Mouse (Mus musculus) urinary bladder, postnatal 25 days (tissue): ENCODE results near the gene Tmem37.

Experiments used
- DNase-seq: peaks from one replicate; pipeline ENCODE4 v3.0.0; 2022; ENCODE audit warnings: low spot score

Gene Tmem37

DNA sequence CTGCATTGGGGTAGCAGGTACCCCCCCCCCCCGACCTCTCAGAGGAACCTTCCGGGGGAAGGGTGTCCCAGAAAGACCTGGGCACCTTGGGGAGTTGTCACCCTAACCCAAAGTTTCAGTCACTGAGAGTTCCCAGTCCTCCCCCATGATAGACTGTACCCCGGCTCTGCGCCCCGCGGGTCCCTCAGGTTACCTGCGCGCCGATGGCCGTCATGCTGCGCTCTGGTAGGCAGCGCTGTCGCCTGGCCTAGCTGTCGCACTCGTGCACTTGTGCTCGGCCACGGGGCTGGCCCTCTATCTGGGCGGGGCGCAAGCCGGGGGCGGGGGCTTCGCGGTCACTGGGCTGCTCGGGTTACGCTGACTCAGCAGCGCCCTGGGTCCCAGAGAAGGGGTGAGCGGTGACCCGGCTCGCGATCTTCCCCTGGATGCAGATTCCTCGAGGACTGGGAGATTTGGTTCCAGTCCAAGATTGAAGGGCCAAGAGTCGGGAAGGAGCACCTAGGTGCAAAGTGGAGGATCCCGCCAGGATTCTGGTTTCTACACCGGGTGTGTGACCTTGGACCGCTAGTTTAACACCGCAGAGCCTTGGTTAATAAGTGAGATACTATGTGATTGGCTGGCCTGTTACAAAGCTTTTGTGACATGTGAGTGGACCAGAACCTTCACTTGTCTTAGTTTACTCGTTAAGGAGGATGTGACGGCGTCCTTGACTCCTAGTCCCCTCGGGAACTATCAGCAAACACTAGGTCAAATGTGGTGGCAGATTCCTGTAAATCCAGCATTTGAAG is at the start of gene Tmem37:
TSS of gene Tmem37 (minus strand) at position 556 of the 788 bp plus-strand sequence.
- peak; percentile 61 for DNase-seq

DNA sequence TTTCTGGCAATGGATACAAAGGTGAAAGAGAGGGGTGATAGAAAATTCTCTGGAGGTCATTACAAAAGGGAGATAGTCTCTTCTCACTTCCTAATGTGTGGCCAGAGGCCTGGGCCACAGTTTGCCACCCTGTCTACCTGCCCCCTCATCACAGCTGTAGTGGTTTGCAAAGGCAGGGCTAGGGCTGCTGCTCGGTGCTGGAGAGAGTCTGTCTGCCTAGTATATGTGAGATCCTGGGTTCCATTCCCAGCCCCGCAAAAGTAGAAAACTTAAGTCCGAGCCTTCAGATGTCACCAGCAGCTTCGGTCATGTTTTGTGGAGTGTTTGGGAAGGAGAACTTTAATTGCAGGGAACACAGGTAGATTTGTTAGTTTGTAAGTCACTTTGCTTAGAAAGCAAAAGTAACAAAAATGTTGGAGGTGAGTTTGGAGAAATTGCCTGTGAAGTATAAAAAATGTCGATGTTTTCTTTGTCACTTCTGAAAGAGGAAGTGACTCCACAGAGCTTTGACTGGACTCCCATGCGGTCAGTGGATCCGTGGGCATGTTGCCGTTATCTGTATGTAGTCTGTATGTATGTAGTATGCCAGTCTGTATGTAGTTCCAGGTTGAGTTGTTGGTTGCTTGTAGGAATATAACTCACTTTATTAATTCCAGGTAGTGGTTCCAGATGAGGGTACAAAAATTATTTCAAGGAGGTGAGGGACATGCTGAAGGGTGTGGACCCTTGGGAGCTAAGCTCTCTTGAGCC is 48.9 kb upstream of the Tmem37 start:
- no peak for DNase-seq

DNA sequence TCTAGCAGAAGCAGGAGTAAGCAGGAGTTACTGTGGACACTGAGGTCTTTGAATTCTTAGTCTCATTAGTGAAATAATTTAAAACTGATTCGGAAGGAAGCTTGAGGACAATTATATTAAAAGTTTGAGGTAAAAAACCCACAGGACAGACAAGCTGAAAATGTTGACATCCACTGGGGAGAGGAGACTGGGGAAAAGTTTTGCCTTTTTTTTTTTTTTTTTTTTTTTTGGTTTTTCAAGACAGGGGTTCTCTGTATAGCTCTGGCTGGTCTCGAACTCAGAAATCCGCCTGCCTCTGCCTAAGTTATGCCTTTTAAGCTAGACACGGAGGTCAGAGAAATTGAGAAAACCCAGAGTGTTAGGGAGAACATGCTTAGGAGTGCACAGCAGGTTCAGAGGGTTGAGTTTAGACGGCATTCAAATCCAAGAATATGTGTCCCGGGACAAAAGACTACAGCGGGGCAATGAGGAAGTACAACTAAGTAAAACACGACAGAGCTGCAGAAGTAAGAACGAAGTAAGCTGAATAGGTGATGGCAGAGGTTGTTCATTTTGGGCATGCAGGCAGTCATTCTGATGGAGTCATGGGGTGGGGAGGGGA is 48.2 kb upstream of the Tmem37 start:
- no peak for DNase-seq

DNA sequence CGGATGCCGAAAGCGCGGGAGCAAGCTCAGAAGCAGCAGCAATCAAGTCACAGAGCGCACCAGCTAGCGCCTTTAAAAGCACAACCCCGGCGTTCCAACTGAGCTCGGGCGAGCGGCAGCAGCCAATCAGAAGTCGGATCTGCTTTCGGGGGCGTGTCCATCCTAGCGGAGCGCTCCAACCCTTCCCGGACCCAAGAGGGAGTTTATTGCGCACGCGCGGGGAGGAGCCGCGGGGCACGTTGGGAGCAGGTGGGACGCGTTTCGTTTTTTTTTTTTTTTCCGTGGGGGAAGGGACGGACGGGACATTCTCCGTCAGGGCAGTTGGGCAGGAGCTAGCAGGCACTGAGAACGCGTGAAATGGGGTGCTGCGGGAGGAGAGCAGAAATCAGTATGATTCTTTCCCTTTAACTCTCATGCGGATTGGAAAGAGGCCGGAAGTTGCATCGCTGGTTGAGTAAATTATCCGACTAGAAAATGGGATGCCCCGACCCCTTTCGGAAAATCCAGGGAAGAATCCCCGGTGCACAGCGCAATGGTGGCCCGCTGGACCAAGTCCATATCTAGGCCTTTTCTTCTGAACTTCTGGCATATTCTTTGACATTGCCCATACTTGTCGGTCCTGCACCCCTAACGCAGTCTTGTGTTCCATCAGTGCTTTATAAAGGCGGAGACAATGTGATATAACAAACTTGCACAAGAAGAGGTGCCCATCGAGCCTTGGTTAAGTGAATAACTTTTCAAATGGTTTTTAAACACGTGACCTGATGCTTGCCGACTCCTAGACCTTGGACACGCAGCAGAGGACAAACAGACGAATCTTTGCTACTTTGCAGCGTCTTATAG is 47.3 kb upstream of the Tmem37 start, which contains the start of the genes Dbi and 3110009E18Rik:
TSS of gene Dbi (minus strand) at position 110 of the 843 bp plus-strand sequence.
TSS of gene 3110009E18Rik (plus strand) at position 219 of the 843 bp plus-strand sequence.
- DNase-seq, result peak; percentile 95

DNA sequence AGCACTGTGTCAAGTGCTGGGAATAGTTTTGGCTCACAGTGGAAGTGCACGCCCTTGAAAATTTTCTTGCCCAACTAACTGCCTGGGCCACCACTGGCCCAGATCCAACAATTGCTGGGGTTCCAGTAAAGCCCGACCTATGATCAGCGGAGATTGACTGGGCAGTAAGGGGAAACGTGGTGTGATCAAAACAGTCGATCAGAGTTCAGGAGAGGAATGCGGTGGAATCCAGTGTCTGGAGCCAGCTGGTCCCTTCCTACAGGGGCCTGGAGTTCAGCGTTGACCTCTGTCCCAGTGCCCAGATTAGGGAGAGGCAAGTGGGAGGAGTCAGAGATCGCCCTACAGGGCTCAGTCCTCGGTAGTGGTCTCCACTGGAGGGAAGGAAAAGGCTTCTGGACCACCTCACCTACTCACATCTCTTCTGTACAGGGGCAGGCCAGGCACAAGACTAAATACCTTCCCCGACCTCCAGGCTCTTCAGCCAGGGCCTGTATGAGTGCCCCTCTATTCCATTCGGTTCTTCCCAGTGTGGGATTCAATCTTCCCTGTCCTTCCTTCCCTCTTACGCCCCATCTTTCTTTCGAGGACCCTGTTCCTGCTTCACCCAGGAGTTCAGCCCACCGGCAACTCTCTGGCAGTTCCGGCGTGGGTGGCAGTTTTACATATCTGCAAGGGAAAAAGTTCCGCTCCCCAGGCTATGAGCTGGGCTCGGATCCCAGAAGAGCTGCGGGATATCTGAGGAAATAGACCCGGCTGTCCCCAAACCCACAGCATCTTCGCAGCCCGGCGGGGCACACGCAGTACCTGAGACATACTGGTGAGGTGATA is 46.5 kb upstream of the Tmem37 start:
- DNase-seq, result peak; percentile 38

DNA sequence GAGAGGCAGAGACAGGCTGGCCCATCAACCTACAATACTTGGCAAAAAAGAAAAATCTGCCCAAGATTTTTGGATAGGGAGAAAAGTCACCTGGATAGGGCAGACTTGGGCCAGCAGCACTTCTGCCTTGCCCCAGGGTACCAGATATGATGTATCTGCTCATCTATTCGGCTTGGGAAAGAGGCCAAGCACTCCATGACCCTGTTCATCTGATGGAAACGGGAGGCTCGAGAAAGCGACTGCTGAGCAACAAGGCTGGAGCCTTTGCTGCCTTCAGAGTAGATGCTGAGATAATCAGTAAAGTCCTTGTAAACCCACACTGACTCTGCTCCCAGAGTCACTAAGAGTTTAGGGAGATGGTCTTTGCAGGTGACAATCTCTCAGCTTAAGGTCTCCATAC is 45.5 kb upstream of the Tmem37 start:
- no peak for DNase-seq

DNA sequence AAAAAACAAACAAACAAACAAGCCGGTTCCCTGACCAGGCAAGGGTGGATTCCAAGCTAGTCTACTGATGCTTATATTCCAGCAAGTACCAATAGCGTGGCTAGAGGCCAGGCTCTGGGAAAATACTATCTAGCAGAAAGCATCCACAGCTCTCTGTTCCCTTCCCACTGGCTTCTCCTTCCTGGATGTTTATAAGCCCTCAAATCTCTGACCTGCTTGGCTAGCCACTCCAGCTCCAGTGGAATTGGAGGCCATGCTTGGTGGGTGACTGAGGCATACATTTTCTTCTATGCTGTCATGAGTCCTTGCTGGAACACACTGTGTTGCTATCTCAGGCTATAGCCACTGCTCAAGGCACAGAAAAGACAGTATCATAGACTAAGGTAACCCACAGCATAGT is 45.0 kb upstream of the Tmem37 start:
- no peak for DNase-seq

DNA sequence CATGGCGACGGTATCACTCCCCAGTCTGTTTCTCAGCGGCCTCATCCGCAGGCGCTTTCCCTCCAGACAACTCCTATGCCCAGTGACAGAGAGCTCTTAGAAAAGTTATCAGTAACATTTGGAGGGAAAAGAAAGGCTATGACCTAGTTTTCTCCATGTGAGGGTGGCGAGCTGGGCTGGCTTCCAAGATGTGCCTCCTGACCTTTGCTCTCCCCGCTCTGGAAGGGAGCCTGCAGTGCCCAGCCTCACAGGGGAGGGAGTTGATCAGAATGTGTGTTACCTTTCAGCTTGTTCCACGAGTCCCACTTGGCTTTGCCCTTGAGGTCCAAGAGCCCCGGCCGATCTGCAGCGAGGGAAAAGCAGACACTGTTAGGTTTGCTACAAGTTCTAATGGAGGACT is 42.2 kb upstream of the Tmem37 start:
- no peak for DNase-seq

DNA sequence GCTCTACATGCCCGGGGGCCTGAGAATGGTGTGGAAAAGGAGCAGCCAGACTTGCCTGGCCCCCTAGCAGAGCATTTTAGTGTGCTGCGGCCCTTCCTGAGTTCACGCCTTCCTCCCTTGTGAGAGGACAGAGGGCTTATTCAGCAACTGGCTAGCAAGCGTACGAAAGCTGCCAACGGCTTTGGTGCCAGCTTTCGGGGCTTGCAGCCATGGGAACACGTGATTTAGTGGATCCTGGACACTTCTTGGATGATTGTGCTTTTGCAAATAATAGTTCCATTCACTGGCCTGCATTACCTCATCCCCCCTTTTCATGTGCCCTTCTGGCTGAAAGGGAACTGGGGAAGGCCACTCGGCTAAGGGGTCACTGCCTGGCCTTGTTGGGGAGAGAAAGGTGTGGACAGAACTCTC is 41.8 kb upstream of the Tmem37 start:
- no peak for DNase-seq

DNA sequence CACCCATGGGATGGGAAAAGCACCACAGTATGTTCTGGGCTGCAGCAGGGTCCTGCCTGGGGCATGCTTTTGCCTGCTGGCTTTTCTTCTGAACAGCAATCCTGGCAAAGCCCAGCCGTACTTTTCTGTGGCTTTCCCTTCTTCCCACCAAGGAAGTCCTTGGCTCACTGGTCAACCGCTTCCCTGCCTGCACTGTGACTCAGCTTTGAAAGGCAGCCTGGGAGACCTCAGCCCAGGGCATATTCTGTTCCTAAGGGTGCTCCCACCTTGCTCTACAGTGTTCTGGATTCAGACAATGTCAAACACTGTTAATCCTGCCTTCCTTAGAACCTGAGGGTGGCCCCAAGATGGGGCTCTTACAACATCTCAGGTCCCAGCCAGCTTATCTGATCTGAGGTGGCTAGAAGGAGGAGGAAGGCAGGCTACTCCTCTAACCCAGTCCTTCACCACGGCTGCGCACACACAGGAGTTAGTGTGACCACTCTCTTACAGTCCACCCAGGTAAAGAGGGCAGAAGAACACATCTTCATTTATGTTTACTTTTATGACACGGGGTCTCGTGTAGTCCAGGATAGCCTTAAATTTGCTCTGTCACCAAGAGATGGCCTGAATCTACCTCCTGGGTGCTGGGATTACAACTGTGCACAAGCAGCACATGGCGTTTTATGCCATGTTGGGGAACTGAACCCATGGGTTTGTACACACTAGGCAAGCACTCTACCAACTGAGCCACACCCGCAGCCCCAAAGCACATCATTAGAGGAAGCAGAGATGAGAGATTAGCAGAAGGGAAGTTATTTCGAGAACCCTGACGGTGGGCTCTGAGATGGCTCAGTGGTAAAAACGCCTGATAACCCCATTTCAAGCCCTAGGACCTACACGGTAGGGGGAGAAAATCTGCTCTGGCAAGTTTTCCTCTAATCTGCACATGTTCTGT is 38.6 kb upstream of the Tmem37 start:
- no peak for DNase-seq

DNA sequence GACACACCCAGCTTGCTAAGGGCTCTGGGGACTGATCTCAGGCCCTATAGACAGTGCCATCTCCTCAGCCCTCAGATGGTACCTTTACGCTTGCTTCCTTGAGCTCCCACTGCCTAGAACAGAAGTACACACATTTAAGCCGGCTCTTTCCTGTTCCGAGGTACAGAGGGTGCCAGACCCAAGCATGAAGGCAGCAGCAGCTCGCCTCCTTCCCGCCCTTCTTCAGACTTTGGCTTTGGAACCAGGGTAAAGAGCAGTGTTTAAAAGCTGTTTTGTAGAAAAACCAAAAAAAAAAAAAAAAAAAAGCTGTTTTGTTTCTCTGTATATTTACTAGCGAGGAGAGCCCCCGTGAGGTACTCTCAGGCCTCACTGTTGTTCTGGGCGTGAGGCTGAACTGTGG is 37.9 kb upstream of the Tmem37 start:
- DNase-seq, result no peak

DNA sequence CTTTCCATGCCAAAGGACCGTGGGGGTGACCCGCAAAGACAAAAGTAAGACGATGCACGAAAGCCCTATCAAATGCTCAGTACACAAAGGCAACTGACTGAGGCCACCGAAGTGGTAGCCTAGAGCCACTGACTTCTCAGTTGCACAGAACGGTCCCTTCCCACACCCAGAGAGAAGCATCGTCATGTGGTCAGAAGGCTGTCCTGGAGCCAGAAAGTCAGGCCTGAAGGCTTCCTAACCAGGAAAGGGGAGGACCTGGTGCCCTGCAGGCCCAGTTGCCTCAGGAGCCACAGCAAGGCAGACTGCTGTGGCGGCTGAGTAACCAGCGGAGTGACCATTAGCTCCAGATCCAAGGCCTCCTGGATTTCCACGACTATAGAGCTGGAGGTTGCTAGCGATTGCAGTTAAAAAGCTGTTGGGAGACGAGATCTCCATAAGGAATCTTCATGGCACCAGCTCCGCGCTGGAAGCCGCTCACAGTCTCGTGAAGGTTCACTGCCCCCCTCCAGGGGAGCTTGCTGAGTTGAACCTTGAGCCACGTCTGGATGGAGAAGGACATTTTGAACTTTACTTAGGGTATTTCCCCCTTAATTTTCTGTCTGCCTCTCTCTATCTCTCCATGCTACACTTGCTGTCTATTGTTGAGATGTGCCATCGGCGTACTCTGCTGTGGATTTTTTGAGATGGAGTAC is 36.0 kb upstream of the Tmem37 start:
- DNase-seq, result no peak

DNA sequence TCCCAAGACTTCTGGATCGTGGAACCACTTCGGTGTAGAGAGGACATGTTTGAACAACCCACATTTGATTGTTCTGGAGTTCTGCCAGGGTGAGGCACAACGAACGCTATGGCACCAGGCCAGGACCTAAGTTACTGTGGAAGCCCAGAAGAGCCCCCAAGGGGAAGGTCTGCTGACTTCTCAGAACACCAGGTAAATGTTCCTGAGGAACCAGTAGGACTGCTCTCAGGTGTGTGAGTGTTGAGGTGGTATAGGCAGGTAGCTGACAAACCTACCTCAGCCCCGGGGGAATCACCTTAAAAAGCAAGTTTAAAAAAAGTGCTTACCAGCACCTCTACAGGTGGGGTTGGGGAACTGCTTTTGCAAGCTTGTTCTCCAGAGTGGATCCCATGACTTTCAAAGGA is 31.7 kb upstream of the Tmem37 start:
- peak; percentile 43 for DNase-seq

DNA sequence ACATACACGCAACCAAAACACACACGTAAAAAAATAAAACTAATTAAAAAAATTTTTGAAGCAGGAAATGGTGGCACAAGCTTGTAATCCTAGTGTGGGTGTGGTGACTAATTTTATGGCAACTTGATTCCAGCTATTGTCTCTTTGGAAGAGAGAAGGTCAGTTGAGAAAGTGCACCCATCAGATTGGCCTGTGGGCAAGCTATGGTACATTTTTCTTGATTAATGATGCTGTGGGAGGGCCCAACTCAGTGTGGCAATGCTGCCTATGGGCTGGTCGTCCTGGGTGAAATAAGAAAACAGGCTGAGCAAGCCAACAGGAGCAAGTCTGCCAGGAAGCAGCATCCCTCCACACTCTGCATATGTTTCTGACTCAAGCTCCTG is 27.3 kb upstream of the Tmem37 start:
- no peak for DNase-seq

DNA sequence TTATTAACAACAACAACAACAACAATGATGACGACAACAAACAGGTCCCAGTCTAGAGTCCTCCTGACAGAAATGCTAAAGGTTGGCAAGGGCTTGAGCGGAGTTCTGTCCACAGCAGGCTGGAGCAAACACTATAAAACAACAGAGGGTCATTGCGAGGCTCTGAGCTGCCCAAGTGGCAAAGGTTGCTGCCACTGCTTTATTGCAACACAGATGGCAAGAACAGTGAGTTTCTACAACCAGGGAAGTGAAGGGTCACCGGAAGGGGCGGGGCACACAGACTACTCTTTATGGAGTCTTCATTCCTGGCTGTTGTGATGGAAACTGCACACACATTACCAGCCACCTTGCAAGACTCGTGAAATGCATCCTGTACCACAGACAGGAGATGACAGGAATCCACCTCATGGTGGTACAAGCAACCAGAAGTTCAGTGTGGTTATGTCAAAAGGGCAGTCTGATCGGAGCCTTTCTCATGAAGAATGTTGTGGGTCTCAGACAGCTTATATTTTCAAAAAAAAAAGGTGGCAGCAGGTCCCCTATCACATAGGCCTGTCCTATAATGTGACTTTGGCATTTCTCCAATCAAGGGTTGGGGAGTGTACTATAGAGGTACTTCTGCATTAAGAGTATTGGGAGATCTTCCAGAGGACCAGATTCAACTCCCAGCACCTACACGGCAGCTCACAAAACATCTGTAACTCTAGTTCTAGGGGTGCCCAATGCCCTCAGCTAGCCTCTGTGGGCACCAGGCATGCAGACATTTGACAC is 26.8 kb upstream of the Tmem37 start:
- no peak for DNase-seq

DNA sequence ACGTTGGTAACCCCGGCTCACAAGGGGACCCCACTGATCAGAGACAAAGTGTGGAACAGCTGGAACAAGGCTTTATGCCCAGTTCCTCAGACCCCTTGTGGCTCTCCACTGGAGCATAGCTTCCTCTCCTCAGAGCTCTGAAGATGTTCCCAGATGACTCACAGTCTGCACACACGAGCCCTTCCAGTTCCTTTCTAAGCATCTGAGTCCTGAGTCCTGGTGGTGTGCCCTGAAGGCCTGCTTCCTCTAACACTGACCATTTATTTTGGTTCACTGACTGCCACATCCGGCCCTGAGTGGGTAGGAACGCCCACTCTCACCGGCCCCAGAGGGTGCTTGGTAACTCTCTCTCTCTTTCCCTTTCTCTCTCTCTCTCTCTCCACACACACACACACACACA is 25.6 kb upstream of the Tmem37 start:
- no peak for DNase-seq

DNA sequence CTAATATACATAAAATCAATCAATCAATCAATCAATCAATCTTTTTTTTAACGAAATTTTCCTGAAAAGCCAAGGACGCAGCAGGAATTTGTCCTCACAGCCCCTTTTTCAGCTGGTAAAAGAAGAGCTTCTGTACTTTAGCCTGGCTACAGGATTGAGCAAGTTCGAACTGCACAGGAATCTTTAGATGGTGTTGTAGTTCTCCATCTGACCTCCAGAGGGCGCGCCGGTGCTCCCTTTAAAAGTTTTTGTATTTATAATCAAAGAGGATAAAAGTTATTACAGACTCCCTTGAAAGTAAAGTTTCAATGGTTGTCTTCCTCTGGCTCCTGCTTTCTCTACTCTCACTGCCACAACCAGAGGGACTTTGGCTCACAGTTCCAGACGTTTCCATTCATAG is 24.5 kb upstream of the Tmem37 start:
- peak; percentile 69 for DNase-seq

DNA sequence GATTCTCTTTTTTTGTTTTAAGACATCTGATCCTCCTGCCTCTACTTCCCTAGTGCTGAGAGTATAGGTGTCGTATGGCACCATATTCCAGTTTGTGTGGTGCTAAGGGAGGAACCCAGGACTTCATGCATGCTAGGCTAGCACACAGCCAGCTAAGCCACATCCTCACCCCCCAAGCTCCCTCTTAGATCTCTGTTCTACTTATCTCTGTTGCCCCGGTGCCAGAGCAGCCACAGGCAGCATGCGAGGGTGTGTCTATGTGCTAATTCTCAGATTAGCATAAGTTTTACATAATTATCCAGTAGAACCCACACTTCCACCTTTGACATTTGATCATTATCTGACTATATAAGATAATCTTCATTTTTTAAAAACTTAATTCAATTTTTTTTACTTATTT is 21.0 kb upstream of the Tmem37 start:
- no peak for DNase-seq
